Mouse (Mus musculus) left cerebral cortex, postnatal 4 days (tissue): ENCODE measurements at regions not wholly inside any gene's neighbourhood (a gene's known extent, or its start where the extent isn't known, plus 50 kb on each side); places are given as distances from the start of the nearest gene placed in this dataset.

ENCODE experiments used
- DNase-seq: peaks from one replicate; pipeline ENCODE4 v3.0.0-alpha.2; 2022
- intact Hi-C: fragments of 180-260 bp; cut with DNase I; formaldehyde crosslinking; loops from one replicate; pipeline ENCODE4 v1.15.1; 2025

DNA sequence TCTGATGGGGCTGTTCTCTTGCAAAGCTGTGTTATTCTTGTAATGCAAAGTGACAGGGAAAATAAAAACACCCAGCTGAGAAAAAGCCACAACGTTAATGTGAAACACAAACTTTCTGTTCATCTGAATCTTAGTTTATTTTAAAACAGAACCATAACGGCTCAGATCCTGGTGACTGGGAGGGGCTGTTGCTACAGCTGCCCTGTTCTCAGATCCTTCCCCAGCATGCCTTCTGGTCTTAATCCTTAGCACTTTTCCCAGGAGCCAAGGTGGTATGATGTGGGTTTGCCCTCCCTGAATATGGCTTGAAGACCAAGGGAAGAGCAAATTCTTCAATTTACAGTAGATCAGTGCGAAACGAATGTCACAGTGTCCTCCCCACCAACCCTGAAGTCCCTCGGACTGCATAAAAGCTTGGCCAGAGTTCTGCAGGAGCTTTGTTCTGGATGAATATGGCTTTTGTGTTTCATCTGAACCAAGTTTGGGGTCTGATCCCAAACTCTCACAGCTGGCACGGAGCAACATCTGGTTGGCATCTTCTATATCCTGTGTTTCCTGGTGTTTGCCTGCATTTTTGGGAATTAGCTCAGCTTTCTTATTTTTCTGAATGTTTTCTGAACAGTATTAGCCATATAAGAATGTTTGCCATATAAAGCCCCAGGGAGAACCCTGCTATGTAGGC lies 686.9 kb downstream of the Dhx35 start:
- DNase-seq, result no peak
- intact Hi-C loops, result no loop called here

DNA sequence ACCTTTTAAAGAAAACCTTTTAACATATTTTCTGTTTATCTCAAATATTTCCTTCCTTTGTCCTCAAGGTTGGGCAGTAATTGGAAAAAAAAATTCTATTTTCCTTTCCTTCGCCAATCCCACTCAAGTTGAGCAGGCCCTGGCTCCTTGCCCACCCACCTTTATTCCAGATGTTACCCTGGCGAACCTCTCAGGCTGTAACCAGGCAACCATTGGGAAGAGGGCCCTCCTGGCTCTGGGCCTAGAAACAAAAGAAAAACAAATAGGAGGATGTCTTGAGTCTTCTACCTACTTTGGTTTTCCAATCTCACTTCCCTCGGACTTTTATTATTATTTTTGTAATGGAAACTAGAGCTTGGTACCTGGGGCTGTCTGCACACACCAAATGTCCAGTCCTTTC lies 696.5 kb downstream of the Dhx35 start:
- intact Hi-C loops, result no loop called here
- peak; percentile 21 for DNase-seq

DNA sequence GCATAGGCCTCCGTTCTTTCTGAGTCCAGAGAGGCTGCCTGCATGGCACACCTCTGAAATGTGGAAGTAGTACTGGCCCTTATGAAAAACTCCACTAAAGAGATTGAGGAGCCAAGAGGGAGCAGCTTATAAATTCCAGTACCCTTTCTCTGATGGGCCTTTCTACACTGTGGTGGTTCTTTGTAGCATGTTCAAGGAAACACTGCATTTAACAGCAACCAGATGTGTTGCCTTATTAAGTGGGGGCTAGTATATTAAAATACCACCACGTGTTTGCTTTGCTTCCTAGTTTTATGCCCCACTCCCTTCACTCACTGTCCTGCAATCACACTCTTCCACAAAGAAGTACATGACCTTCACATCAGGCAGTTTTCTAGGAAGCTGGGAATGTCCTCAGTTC lies 704.1 kb downstream of the Dhx35 start:
- DNase-seq, result no peak
- intact Hi-C loops, result no loop called here

DNA sequence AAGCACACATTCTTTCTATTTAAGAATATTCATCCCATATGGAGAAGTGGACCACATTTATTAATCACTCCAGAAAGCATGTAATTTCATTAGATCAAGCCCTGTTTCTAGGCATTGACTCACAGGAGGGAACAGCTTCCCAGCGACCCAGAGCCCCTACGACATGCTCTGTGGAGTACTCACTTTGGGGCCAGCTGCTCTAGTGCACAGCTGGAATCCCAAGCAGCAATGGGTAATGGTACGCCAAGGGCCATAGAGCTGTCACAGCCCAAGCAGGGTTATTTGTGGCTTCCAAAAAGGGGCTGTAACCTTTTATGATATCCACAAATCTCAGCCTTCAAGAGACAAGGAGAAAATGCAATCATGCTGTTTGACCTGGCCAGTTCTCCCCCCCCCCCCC lies 706.4 kb downstream of the Dhx35 start:
- intact Hi-C loops, result no loop called here
- DNase-seq, result no peak

DNA sequence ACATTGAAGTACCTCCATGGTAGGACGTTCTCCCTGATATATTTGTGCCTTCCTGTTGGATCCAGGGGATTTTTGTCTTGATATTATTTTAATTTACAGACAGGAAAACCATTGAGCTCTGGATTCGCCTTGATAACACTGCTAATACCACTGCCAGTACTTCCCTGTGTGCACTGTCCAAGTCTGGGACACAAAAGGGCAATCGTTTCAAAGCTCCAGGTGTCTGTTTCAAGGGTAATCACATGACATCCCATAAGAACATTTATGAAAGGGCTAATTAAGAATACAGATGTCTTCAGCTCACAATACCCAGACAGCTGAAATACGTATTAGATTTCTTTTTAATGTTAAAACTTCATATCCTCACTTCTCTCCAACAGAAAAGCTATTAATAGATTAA lies 724.5 kb downstream of the Dhx35 start:
- intact Hi-C loops, result no loop called here
- no peak for DNase-seq

DNA sequence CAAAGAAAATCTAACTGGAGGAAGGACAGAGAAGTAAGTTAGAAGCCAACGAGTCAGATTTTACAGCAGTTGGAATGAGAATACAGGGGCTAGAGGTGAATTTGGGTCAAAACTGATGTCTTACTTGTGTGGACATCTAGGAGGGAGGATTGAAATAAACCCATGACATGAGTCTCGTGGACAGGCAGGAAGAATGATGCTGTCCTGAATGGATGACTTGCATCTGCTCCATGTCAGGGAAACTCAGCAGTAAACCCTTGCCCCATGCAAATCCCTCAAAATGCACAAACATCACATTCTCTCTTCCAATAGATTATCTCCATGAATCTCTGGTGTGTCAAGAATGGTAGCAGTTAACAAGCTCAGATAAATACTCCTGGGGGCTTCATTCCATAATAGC lies 729.1 kb downstream of the Dhx35 start:
- intact Hi-C loops, result no loop called here
- DNase-seq, result no peak

DNA sequence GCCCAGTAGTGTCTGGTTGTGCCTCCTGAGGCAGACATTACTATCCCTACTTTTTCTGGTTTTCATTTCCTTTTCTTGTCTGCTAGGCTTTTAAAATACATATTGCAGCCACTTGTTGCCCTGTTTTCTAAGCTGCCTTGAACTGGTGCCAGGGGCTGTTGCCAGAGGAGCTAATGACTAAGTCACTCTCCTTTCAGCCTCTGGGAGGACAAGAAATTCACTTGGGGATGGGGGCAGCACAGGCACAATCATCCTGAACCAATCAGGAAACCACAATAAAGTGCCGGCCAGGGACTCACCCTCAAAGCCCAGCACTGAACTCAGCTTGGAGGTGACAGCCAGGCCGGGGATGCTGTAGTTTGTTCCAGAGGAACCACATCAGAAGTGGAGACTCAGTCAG lies 740.3 kb downstream of the Dhx35 start:
- peak; percentile 72 for DNase-seq
- intact Hi-C loops, result no loop called here

DNA sequence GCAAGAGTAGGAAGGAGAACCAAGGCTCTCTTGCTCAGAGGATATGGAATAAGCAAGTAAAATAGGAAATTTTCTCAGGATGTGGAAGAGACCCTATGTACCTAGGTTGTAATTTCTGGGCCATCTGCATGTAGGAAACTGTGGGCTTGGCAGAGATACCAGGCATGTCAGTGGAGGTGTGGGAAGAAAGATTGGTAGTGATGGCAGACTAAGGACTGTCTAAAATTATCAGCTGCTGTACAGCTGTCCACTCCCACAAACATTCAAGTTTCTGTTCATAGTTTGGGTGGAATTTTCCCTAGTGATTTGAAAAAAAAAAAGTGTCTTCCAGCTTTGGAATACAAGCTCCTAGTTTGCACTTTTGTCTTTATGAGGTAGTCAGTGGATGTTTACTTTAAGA lies 744.7 kb downstream of the Dhx35 start:
- no peak for DNase-seq
- intact Hi-C loops, result no loop called here

DNA sequence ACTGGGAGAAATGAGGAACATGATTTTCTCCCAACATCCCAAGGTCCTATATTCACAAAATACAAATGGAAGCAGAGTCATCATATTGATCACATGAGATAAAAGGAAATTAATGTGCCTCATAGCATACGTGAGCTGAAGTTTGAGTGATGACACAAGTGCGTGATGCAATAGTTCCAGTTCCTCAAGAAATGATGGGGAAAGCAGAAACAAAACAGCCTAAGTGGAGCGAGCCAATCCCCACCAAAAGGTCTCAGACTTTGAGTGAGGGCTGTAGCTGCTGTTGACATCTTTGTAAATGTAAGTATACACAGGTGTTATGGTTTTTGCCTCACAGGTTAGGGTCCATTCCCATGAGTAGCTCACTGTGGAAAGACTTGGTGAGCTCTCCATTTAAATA lies 763.0 kb downstream of the Dhx35 start:
- DNase-seq, result no peak
- intact Hi-C loops, result no loop called here

DNA sequence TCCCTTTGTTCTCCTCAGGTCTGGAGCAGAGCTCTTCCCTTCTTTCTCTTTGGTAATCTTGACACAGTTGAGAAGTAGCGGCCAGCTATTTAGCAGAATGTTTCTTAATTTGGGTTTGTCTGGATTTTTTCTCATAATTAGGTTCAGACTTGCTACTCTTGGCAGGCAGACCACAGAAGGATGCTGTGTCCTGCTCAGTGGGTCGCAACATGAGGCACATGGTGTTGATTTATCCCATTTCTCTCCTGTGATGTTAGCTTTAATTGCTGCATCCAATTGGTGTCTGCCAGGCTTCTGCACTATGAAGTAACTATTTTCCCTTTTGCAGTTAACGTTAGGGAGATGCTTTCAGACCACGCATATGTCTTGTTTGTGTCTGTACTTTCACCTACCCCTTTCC lies 768.7 kb downstream of the Gm826 start:
- DNase-seq, result no peak
- intact Hi-C loops, result no loop called here

DNA sequence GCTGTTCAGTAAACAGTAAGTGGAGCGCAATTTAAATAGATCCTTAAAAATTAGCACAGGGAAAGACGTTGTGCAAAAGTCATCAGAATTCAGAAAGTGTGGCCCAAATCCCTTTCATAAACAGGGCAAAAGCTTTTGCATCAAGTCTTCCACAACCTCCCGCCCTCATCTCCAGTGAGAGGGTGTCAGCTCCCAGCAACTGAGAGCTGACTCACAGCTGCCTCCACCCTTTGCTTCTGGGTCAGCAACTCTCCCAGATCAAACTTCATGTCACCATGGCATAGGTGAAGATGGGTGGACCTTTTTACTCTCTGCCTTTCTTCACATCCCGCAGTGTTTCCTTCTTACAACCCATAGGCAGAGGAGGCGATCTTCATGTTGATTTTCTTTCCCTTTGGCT lies 768.0 kb downstream of the Gm826 start:
- no peak for DNase-seq
- intact Hi-C loops, result no loop called here

DNA sequence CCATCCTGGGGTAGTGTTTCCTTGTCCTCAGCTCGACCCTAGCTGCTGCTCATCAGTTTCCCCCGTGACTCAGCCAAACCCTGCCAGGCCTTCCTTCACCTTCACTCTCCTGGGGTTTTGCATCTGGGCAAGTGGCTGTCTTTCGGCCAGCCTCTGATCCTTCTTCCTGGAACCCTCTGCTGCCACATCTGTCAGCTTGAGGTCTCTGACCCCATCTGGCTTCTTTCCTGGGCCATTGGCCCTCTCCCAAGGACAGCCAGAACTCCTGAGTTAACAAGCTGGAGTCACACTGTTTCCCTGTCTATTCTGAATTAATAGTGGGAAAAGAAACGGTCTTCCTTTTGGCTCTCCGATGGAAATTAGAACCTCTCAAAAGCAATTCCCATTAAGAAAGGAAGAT lies 767.5 kb downstream of the Gm826 start:
- intact Hi-C loops, result no loop called here
- DNase-seq, result peak; percentile 59

DNA sequence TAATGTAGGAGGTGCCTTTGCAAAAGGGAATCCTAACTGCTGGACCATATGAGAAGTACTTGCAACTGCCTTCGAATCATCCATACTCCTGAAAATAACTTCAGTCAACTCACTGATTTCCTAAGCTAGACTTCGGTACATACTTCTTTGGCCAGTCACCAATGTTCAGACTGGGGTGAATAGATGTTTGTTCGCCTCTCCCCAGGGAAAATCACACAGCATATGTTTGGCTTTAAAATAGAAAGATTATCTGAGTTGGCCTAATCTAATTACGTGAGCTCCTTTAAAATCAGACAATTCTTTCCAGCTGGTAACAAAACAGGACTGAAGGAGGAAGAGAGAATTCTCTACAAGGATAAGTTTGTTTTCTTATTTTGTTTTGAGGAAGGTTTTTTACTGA lies 765.6 kb downstream of the Gm826 start:
- intact Hi-C loops, result no loop called here

DNA sequence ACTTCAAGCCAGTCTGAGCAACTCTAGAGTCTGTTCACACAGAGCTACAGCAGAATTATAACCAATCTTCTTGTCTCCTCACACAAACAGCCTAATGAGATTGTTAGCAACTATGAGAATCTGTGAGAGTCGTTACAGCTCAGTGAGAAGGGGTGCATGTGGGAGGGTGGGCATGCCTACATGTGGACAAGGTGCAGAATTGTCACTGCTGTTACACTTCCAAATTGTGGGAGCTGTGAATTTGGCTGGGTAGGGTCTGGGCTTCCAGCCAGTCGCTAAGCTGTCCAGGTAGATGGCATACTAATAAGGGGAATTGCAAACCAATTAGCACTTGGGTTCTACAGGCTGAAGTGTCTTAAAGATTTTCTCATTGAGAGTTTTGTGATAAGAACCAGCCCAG lies 762.1 kb downstream of the Gm826 start:
- DNase-seq, result no peak
- intact Hi-C loops, result no loop called here

More for the DNA sequence above, 765.6 kb downstream of the Gm826 start:
- DNase-seq, result no peak

DNA sequence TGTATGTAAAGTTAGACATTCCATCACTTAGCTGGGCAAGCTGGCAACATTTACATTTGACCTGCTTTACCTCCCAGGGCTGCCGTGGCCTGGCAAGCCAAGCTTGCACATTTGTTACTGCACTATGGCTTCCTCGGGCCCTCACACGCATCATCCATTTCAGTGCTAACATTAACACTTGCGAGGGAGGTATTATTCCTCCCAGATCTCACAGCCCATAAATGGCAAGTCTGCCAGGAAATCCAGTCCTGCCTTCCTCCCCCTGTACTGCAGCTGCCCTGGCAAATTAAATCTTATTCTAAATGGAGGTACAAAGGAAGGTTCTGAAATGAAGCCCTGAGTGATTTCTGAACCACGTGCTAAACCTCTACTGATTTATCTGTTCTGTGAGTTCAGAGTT lies 758.7 kb downstream of the Gm826 start:
- DNase-seq, result no peak
- intact Hi-C loops, result no loop called here

DNA sequence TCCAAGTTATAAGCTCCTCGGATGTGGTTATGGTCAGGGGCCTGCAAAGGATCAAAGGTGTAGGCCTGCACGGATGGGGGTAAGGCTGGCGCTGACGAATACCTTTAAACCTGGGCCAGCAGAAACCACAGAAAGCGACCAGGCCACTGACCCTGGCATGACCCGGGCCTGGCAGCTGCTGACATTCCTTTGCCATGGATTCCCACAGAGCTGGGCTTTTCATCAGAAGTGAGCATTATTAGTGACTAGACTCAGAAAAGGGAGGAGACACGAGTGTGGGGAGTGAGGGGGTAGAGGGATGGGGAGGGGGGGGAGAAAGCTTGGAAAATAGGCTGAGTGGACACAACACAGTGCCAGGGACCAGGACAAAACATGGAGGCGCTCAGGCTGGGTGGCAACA lies 750.9 kb downstream of the Gm826 start:
- DNase-seq, result no peak
- intact Hi-C loops, result loop anchor here (10.0 kb wide), 1 partner anchor 782 kb away; the partner anchor contains the start of gene Mafb

DNA sequence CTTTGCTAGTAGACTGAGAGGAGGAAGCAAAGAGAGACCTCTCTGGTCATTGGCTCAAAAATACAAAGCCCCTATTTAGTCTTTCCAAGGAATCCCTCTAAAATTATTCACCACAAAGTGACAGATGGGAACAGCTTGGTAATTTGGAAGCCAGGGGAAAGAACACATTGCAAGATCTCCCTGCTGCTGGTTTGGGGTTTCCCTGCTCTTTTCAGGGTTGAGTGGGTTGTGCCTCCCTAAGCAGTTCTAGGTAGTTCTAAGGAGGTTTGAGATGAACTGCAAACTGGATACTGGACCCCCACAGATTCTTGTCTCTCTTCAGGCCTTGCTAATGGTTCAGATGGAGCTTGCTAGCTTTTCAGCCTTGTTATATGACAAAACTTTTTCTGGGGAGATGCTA lies 749.3 kb downstream of the Gm826 start:
- intact Hi-C loops, result loop anchor here (10.0 kb wide), 1 partner anchor 780 kb away; the partner anchor contains the start of gene Mafb
- no peak for DNase-seq

DNA sequence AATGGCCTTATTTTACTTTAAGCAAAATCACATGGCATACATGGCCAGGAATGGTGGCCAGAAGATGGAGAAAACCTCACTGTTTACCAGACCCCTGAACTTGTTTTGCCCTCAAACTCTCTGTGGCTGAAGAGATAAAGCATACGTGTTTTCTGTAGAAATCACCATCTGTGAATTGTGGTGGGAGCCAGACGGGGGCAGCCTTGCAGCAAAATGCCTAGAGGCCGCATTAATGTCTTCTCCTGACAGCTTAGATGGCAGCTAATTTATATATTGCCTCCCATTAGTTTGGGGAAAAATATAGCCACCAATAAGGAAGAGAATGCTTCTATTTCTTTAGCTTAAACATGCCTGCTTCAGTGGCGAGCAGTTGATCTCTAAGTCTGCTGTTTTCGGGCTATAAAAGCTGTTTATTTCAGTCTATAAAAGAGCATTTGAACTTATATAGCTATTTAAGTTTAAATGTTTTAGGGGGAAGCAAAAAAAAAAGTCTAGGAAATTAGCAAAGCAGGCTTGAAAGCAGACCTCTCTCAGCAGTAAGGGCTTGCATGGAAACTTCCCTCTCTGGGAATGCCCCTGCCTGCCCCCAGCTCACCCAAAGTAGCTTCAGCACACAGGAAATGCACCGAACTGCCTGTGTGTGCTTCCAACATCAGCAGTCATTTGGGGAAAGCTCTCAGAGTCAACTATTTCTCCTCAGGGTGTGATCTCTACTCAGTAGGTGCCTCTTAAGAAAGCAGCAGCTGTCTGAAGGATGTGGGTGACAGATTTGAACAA lies 747.1 kb downstream of the Gm826 start:
- intact Hi-C loops, result loop anchor here (10.0 kb wide), 1 partner anchor 778 kb away; the partner anchor contains the start of gene Mafb
- DNase-seq, result peak; percentile 47

DNA sequence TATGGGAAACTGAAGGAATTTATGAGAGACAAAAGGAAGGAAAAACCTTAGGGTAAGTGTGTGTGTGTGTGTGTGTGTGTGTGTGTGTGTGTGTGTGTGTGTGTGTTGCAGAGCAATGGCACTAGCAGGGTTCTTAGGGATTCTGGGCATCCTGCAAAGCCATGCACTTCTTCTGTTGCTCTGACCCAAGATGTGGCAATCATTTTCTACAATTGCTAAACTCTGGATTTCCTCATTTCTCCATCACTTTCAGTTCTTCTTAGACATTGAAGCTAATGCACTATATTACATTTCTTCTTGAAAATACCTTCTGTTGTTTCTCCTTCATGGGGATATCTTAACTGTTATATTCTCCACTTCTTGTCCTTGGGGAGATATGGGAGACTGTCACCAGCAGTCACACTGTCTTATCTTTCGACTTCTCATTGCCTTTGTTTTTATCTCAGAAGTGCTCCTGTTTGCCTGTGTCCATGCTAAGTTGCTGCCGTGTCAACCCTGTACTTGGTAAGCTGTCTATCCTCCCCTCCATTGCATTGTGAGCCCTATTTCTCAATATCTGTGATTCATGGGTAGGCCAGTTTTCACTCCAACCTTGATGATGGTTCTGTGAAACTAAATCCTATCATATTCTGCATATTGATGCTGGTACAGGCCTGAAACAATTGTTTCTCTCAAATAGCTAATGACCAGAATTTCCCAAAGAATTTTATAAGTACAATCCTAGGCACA lies 742.4 kb downstream of the Gm826 start:
- intact Hi-C loops, result no loop called here
- no peak for DNase-seq

DNA sequence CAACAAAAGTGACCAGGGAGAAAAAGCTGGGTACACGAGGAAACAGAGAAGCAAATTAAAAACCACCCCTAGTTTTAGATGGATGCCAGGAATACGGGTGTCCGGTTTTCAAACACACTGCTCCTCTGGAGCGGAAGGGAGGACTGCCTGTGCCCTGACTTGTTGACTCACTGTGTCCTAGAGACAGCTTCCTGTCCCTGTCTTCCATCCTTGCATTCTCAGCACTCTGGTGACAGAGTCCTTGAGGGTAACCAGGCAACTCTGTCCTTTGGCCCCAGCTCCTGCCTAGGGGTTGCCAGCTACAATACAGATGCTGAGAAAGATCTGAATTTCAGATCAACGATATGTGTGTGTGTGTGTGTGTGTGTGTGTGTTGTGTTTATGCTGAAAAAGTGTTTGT lies 741.1 kb downstream of the Gm826 start:
- intact Hi-C loops, result no loop called here
- DNase-seq, result no peak

DNA sequence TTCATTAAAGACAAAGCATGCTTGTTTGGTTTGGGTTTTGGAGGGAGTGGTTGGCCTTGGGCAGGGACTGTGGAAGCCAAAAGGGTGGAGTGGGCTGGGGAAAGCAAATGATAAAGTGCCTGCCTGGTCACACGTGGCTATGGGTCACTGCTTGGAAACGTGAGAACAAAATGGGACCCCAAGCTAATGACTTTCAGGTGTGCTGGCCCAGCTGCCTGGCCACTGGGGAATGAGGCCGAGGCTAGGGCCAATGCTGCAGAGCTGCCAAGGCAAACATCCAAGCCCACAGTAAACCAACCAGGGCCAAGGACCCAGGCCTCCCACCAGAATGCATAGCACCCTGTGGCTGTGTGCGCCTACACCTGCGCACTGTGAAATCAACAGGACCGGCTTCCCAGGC lies 737.7 kb downstream of the Gm826 start:
- intact Hi-C loops, result no loop called here
- no peak for DNase-seq

DNA sequence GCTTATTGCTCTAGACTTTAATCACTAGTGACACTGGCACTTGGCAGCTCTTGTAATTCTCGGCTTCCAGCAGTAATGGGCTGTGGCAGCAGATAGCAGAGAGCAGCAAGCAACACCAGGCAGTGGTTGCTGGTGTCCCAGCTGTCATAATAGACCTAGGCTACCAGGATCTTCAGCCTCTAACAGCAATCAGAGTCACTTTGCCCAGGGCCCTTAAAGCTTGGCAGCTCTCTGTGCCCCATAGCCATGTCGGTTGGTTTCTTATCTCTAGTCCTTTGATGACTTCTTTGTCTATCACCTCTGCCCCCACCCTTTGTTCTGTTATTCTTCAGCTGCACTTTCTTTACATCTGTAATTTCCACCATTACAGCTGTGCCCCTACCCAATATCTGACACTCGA lies 735.9 kb downstream of the Gm826 start:
- no peak for DNase-seq
- intact Hi-C loops, result no loop called here
